Mouse (Mus musculus): ENCODE data around the gene Cep89.

Gene Cep89

GRCm38 (mm10) chr7:35386525-35386952 is 10.3 kb upstream of the Cep89 start:
- DNase-seq, result peak; percentile 65

- no peak for DNase-seq
Observed at GRCm38 (mm10) chr7:35388694-35389093, 8.1 kb upstream of the Cep89 start.

- DNase-seq, result peak; percentile 52
Observed at GRCm38 (mm10) chr7:35392935-35393334, 3.9 kb upstream of the Cep89 start.

GRCm38 (mm10) chr7:35395734-35396456 is 940 bp upstream of the Cep89 start:
- peak; percentile 28 for DNase-seq

- no peak for DNase-seq
Observed at GRCm38 (mm10) chr7:35401169-35401568, 4.3 kb downstream of the Cep89 start.

- DNase-seq, result peak; percentile 81
Observed at GRCm38 (mm10) chr7:35415226-35415625, 18.4 kb downstream of the Cep89 start.

- DNase-seq, result peak; percentile 44
Observed at GRCm38 (mm10) chr7:35415801-35416653, 19.2 kb downstream of the Cep89 start.

- peak; percentile 52 for DNase-seq
Observed at GRCm38 (mm10) chr7:35416654-35416948, 19.8 kb downstream of the Cep89 start.

GRCm38 (mm10) chr7:35423071-35423470 is 26.2 kb downstream of the Cep89 start:
- no peak for DNase-seq

- no peak for DNase-seq
Observed at GRCm38 (mm10) chr7:35428146-35428545, 31.3 kb downstream of the Cep89 start.

- no peak for DNase-seq
Observed at GRCm38 (mm10) chr7:35435266-35435665, 38.4 kb downstream of the Cep89 start.

GRCm38 (mm10) chr7:35447501-35447900 is 50.7 kb downstream of the Cep89 start:
- no peak for DNase-seq

GRCm38 (mm10) chr7:35447996-35448846 is 51.4 kb downstream of the Cep89 start, which contains the start of gene Slc7a9:
TSS of gene Slc7a9 (plus strand) at chr7:35448796.
- DNase-seq, result no peak

GRCm38 (mm10) chr7:35448867-35449266 is 52.0 kb downstream of the Cep89 start:
- no peak for DNase-seq

GRCm38 (mm10) chr7:35456091-35456814 is 59.4 kb downstream of the Cep89 start:
- DNase-seq, result no peak

- DNase-seq, result no peak
Observed at GRCm38 (mm10) chr7:35460971-35461370, 64.1 kb downstream of the Cep89 start.

- DNase-seq, result no peak
Observed at GRCm38 (mm10) chr7:35465027-35465426, 68.2 kb downstream of the Cep89 start.

GRCm38 (mm10) chr7:35467856-35468255 is 71.0 kb downstream of the Cep89 start:
- DNase-seq, result no peak

- DNase-seq, result no peak
Observed at GRCm38 (mm10) chr7:35470794-35471193, 74.0 kb downstream of the Cep89 start.

GRCm38 (mm10) chr7:35476457-35476856 is 79.6 kb downstream of the Cep89 start:
- no peak for DNase-seq

- no peak for DNase-seq
Observed at GRCm38 (mm10) chr7:35485126-35485525, 88.3 kb downstream of the Cep89 start.

GRCm38 (mm10) chr7:35486553-35486952 is 89.7 kb downstream of the Cep89 start:
- DNase-seq, result no peak
